Mouse (Mus musculus) hindbrain, embryonic 13.5 days (tissue): ENCODE measurements around the gene Gstp3. TPM values are rescaled to one million over a fixed set of nuclear protein-coding genes. Genes with fewer than 3 reads are reported as not detected.
"Not testable (repeated sequence)": the region's sequence is repeated elsewhere in the genome, so short reads cannot be mapped to it uniquely, and the experiment has no call there.

Experiments used
- ATAC-seq: fragments of 200-750 bp; cut with Nextera tagmentation; 2 replicates; pipeline ENCODE4 v1.8.0; 2017; ENCODE audit warnings: moderate TSS enrichment; ENCODE audit not compliant: low FRiP score
- H3K27ac ChIP-seq: fragments of 300-500 bp; sonication (generic); 2 replicates; pipeline ENCODE4 v1.5.1; 2015; ENCODE audit warnings: inconsistent platforms, mild to moderate bottlenecking, moderate library complexity
- H3K27me3 ChIP-seq: fragments of 300-500 bp; sonication (generic); 2 replicates; pipeline ENCODE4 v1.6.1; 2015; ENCODE audit warnings: mild to moderate bottlenecking, inconsistent platforms
- H3K36me3 ChIP-seq: fragments of 300-500 bp; sonication (generic); 2 replicates; pipeline ENCODE4 v1.6.1; 2015; ENCODE audit warnings: mild to moderate bottlenecking, inconsistent platforms
- H3K4me1 ChIP-seq: fragments of 300-500 bp; sonication (generic); replicated peaks from 2 replicates; pipeline ENCODE4 v1.6.1; 2015; ENCODE audit warnings: inconsistent platforms
- H3K4me2 ChIP-seq: fragments of 300-500 bp; sonication (generic); 2 replicates; pipeline ENCODE4 v1.6.1; 2015; ENCODE audit warnings: inconsistent platforms, mild to moderate bottlenecking, moderate library complexity
- H3K4me3 ChIP-seq: fragments of 300-500 bp; sonication (generic); 2 replicates; pipeline ENCODE4 v1.5.1; 2015; ENCODE audit warnings: mild to moderate bottlenecking, inconsistent platforms
- H3K9ac ChIP-seq: fragments of 300-500 bp; sonication (generic); 2 replicates; pipeline ENCODE4 v1.6.1; 2015; ENCODE audit warnings: mild to moderate bottlenecking, inconsistent platforms
- H3K9me3 ChIP-seq: fragments of 300-500 bp; sonication (generic); 2 replicates; pipeline ENCODE4 v1.6.1; 2016; ENCODE audit warnings: inconsistent platforms
- WGBS: fragments of 180-500 bp; shearing (Covaris S2); methylation state at CpG from one replicate; pipeline ENCODE4 v1.1.7; 2015; 5-methylcytosine and 5-hydroxymethylcytosine counted together
- polyA plus RNA-seq: library from polyadenylated mRNA; unstranded; fragments of >200 nt; fragmentation: Nextera tagmentation; extraction: Ambion mirVana; gene quantifications from 2 replicates; pipeline ENCODE4 v1.2.1, GENCODE M21; 2015

The Gstp3 gene
- polyA plus RNA-seq, 1 experiment from 2014 or later = not detected

GRCm38 (mm10) chr19:4070756-4071155 lies 11.4 kb upstream of the Gstp3 start:
- 78% methylated on average over 8 of the region's 8 CpGs for WGBS
- no peak overlapping the region for H3K9ac ChIP-seq
- H3K9me3 ChIP-seq = no peaks in the 10 kb centered on the region
- H3K4me1 ChIP-seq = no peaks in the 10 kb centered on the region
- ATAC-seq = no peak
- no peak overlapping the region for H3K4me2 ChIP-seq
- H3K27me3 ChIP-seq = no peaks in the 10 kb centered on the region
- no peaks in the 10 kb centered on the region for H3K36me3 ChIP-seq
- H3K4me3 ChIP-seq = no peak overlapping the region
- H3K27ac ChIP-seq = no peak overlapping the region

GRCm38 (mm10) chr19:4070311-4070710 lies 10.9 kb upstream of the Gstp3 start:
- H3K4me1 ChIP-seq = no peaks in the 10 kb centered on the region
- no peak overlapping the region for H3K4me3 ChIP-seq
- no peaks in the 10 kb centered on the region for H3K9me3 ChIP-seq
- H3K27me3 ChIP-seq = no peaks in the 10 kb centered on the region
- H3K36me3 ChIP-seq = no peaks in the 10 kb centered on the region
- no peak overlapping the region for H3K9ac ChIP-seq
- no peak overlapping the region for H3K4me2 ChIP-seq
- 80% methylated on average over 15 of the region's 15 CpGs for WGBS
- no peak overlapping the region for H3K27ac ChIP-seq
- ATAC-seq = no peak

- no peak overlapping the region for H3K4me2 ChIP-seq
- no peak overlapping the region for H3K4me3 ChIP-seq
- no peak overlapping the region for H3K9ac ChIP-seq
- no peaks in the 10 kb centered on the region for H3K9me3 ChIP-seq
- WGBS = 67% methylated on average over 15 of the region's 15 CpGs
- H3K36me3 ChIP-seq = no peaks in the 10 kb centered on the region
- no peaks in the 10 kb centered on the region for H3K4me1 ChIP-seq
- H3K27ac ChIP-seq = no peak overlapping the region
- no peaks in the 10 kb centered on the region for H3K27me3 ChIP-seq
- no peak for ATAC-seq
These were observed 9.5 kb upstream of the Gstp3 start for GRCm38 (mm10) chr19:4068717-4069410.

GRCm38 (mm10) chr19:4068242-4068641 lies 8.9 kb upstream of the Gstp3 start:
- H3K27ac ChIP-seq, H3K36me3 ChIP-seq, H3K4me3 ChIP-seq, H3K27me3 ChIP-seq, ATAC-seq, H3K4me2 ChIP-seq, H3K4me1 ChIP-seq, H3K9me3 ChIP-seq, H3K9ac ChIP-seq: not testable (repeated sequence)
- 97% methylated on average over 2 of the region's 2 CpGs for WGBS

- Histone ChIP-seq H3K9me3 (no peaks in the 10 kb centered on the region), H3K4me2 (no peak overlapping the region), H3K4me1 (no peaks in the 10 kb centered on the region), H3K4me3 (no peak overlapping the region), H3K36me3 (no peaks in the 10 kb centered on the region), H3K27ac (no peak overlapping the region), H3K27me3 (no peaks in the 10 kb centered on the region), H3K9ac (no peak overlapping the region)
- ATAC-seq = no peak
These were observed 7.5 kb upstream of the Gstp3 start for GRCm38 (mm10) chr19:4066877-4067276.

- no peak for ATAC-seq
These were observed 6.9 kb upstream of the Gstp3 start for GRCm38 (mm10) chr19:4066280-4066679.

GRCm38 (mm10) chr19:4064501-4064900 lies 5.1 kb upstream of the Gstp3 start:
- H3K27ac ChIP-seq, ATAC-seq, H3K36me3 ChIP-seq, H3K4me2 ChIP-seq, H3K9me3 ChIP-seq, H3K4me1 ChIP-seq, H3K27me3 ChIP-seq, H3K4me3 ChIP-seq, H3K9ac ChIP-seq: not testable (repeated sequence)
- 31% methylated on average over 6 of the region's 11 CpGs for WGBS

More at GRCm38 (mm10) chr19:4066280-4066679, 6.9 kb upstream of the Gstp3 start:
- Histone ChIP-seq H3K36me3 (no peaks in the 10 kb centered on the region), H3K9me3 (no peaks in the 10 kb centered on the region), H3K27me3 (no peaks in the 10 kb centered on the region), H3K4me1 (no peaks in the 10 kb centered on the region), H3K4me3 (no peak overlapping the region), H3K4me2 (no peak overlapping the region), H3K9ac (no peak overlapping the region), H3K27ac (no peak overlapping the region)
- WGBS = 80% methylated on average over 6 of the region's 6 CpGs

- not testable (repeated sequence) for H3K9ac ChIP-seq, H3K27ac ChIP-seq, ATAC-seq, H3K4me1 ChIP-seq, H3K9me3 ChIP-seq, H3K27me3 ChIP-seq, H3K36me3 ChIP-seq, H3K4me3 ChIP-seq, H3K4me2 ChIP-seq
- WGBS = 80% methylated on average over 4 of the region's 4 CpGs
These were observed 4.0 kb upstream of the Gstp3 start for GRCm38 (mm10) chr19:4063357-4063756.

GRCm38 (mm10) chr19:4060899-4061465 lies 1.6 kb upstream of the Gstp3 start:
- ATAC-seq = no peak
- WGBS = 92% methylated on average over 6 of the region's 6 CpGs
- H3K9ac ChIP-seq = no peak overlapping the region

GRCm38 (mm10) chr19:4060044-4060898 lies 902 bp upstream of the Gstp3 start:
- not testable (repeated sequence) for H3K4me2 ChIP-seq, H3K27me3 ChIP-seq, H3K36me3 ChIP-seq, H3K9ac ChIP-seq, H3K4me3 ChIP-seq, ATAC-seq, H3K4me1 ChIP-seq, H3K27ac ChIP-seq, H3K9me3 ChIP-seq
- WGBS = 86% methylated on average over 8 of the region's 8 CpGs

More at GRCm38 (mm10) chr19:4060899-4061465, 1.6 kb upstream of the Gstp3 start:
- Histone ChIP-seq H3K9me3 (no peaks in the 10 kb centered on the region), H3K4me2 (no peak overlapping the region), H3K27ac (no peak overlapping the region), H3K4me3 (no peak overlapping the region), H3K27me3 (no peaks in the 10 kb centered on the region), H3K4me1 (no peaks in the 10 kb centered on the region), H3K36me3 (no peaks in the 10 kb centered on the region)

GRCm38 (mm10) chr19:4058581-4058980 lies 788 bp downstream of the Gstp3 start:
- Histone ChIP-seq H3K9ac (no peak overlapping the region), H3K4me1 (no peaks in the 10 kb centered on the region), H3K4me2 (no peak overlapping the region), H3K27me3 (0 out of 2 replicates have a peak, but pooled peaks cover 4% of the 10 kb centered on the region), H3K27ac (no peak overlapping the region), H3K4me3 (no peak overlapping the region), H3K9me3 (no peaks in the 10 kb centered on the region), H3K36me3 (no peaks in the 10 kb centered on the region)
- WGBS = 92% methylated on average over 5 of the region's 5 CpGs
- ATAC-seq = no peak

GRCm38 (mm10) chr19:4057962-4058361 lies 1.4 kb downstream of the Gstp3 start:
- ATAC-seq = no peak
- H3K4me3 ChIP-seq = no peak overlapping the region
- no peaks in the 10 kb centered on the region for H3K9me3 ChIP-seq
- no peaks in the 10 kb centered on the region for H3K4me1 ChIP-seq
- H3K36me3 ChIP-seq = no peaks in the 10 kb centered on the region
- H3K27ac ChIP-seq = no peak overlapping the region
- H3K4me2 ChIP-seq = no peak overlapping the region
- H3K27me3 ChIP-seq = 0 out of 2 replicates have a peak, but pooled peaks cover 4% of the 10 kb centered on the region
- WGBS = 96% methylated on average over 7 of the region's 7 CpGs
- H3K9ac ChIP-seq = no peak overlapping the region
